Mouse (Mus musculus): ENCODE results near the gene Alms1. TPM values are rescaled to one million over a fixed set of nuclear protein-coding genes. Genes with fewer than 3 reads are reported as not detected.
"Not testable (repeated sequence)": the region's sequence is repeated elsewhere in the genome, so short reads cannot be mapped to it uniquely, and the experiment has no call there.

Alms1 gene
- total RNA-seq (2021), result 1 to 10 TPM; 2.1 to 3.3 TPM
- long read RNA-seq, experiment 1, result 0 reads
- long read RNA-seq, experiment 2, result 0 reads

DNA sequence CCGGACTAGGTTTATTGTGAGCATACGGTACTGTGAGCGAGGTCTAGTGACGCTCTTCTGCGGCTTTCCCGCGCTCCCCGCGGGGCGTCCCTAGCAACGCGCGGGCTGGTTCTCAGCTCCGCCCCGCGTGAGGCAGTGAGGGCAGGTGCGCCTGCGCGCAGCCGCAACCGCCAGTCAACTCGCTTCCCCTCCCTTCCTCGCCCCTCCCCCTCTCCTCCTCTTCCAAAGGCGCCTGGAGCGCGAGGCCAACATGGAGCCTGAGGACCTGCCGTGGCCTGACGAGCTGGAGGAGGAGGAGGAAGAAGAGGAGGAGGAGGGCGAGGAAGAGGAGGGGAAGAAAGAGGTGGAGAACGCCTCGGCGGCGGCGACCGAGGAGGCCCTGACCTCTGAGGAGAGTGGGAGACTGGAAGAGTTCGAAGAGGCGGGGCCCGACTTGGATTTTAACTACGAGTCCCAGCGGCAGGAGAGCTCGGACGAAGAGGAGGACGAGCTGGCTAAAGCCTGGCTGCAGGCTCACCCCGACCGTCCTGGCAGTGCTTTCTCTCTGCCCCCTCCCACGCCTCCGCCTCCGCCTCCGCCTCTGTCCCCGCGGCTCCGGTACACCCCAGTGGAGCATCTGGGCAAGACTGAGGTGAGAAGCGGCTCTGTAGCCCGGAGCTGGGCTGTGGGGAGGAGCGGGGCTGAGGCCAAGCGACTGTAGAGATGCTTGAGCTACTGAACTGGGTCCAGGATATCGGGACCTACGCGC lies at the start of gene Alms1:
Gene Alms1, plus strand, starts transcription at position 136 of the 748 bp plus-strand sequence.
- peak; percentile 92 for DNase-seq

DNA sequence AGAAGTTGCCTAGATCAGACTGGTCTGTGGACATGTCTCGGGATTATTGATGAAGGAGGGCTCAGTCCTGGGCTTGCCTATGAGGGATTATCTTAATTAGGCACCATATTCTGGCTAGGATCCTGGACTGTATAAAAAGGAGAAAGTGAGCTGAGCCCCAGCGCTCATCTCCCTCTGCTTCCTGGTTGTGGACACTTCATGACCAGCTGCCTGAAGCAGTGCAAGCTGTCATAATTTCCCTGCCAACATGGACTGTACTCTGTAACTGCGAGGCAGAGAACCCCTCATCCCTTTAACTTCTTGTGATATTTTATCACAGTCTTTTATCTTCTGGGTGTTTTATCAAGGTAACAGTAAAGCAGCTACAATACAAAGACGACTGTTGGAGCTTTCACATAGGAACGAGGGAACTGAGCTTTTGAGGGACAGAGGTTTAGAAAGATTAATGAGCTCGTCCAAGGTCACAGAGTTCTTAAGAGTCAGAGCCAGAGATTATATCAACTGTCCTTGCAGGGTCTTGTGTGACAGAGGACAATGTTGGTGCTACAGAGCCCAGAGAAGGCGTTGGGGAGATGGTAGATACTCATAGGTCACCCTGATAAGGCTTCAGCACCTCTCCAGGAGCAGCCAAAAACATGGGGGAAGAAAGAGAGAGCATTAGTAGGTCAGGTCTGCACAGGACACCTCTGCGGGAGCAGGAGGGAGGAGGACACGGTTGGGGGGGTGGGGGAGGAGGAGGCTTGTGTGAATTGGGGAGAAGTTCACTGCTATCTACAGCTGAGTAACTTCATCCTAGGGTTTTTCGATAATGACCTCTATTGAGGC lies 43.8 kb upstream of the Alms1 start:
- DNase-seq, result no peak

DNA sequence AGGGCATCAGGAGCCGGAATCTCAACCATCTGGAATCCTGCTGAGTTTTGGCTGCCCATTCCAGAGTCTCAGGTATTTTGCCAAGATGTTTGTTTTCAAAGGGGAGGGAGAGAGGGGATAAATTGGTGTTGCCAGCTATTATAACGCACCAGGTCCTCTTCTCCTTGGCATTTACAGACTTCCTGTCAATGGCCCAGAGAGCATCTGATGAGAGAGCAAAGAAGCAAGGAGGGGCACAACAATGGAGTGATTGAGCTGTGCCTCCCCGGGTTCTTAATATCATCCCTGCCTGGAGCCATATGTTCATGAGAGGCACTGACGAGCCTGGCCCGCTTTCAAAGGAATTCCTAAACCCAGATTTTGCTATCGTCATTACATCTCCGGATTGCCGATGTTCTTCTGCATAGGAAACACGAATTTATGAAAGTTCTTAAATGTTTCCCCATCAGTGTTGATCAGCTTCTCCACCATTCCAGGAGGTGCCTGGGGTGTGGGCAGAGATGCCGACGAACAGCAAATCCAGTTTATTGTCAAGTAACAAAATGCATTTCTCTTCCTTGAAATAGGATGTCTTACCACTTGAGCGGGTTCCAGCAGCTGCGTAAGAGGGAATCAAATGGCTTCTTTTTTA lies 43.0 kb upstream of the Alms1 start:
- DNase-seq, result no peak

DNA sequence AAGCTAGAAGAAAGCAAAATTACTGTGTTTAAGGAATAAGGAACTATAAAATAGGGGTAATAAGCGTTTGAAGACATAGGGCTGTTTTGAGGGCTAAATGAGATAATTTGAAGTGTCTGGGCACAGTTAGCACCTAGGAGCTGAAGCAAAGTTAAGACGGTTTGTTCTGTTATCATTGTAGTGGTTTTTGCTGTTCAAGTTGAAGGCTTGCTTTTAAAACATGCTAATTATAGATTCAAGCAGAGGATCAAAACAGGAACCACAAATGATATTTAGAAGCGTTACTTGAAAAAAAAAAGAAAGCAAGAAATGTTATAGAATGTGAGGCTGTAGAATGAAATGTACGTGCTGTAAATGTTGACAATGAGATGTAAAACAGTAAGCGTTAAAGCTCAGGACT lies 39.7 kb upstream of the Alms1 start:
- DNase-seq, result no peak

DNA sequence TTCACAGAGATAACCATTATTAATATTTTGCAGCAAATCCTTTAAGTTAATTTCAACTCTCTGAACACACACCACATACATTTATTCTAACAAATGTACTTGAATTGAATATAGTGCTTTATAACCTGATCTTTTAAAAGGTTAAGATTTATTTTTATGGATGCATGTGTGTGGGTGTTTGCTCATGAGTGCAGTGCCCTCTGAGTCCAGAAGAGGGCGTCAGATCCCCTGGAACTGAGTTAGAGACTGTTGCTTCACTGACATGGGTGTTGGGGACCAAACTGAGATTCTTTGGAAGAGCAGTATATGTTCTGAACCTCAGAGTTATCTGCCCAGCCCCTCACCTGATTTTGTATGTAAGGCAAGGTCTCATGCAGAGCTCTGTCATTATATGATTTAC lies 25.0 kb upstream of the Alms1 start:
- DNase-seq, result no peak

DNA sequence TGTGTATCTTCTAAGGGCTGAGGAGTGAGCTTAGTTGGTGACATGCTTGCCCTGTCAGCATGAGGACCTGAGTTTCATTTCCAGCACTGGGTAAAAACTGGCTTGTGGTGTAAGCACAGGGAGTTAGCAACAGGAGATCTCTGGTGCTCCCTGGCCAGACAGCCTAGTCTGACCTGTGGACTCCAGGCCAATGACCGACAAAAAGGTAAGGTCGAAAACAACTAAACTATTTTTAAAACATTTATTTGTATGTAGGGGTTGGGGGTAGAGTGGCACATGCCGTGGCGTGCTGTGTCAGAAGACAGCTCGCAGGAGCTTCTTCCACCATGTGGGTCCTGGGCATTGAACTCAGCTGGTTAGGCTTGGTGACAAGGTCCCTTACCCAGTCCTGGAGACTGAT lies 14.5 kb upstream of the Alms1 start:
- no peak for DNase-seq

DNA sequence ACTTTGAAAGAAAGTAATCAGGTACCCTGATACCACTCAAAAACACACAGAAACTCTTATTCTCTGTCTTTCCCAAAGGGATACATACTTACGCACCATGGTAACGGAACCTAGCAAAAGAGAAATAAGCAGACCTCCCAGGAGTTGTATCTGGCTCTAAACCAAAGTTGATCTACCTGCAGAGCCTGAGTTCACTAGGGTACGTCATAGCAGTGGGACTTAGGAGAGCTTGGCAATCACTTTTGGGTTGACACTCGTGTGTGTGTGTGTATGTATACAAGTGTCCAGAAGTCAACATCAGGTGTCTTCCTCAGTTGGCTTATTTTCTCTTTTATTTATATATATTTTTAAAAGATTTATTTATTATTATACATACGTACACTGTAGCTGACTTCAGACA lies 5.6 kb upstream of the Alms1 start:
- no peak for DNase-seq

DNA sequence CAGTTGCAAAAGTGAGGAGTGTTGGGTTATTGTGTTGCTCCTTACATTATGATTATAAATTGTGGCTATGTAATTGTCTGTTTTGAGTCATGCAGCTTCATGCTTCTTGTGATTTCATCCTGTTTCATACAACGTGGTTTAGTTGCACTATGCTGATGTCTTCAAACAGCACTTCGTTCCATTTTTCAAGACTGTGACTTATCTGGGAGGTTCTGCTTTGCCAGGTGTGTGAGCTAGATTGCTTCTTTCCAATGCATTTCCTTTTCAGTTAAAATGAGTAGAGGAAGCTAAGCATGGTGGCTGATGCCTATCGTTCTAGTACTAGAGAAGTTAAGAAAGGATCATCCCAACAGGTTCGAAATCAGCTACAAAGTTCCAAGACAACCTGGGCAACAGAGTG lies 2.7 kb upstream of the Alms1 start:
- no peak for DNase-seq

DNA sequence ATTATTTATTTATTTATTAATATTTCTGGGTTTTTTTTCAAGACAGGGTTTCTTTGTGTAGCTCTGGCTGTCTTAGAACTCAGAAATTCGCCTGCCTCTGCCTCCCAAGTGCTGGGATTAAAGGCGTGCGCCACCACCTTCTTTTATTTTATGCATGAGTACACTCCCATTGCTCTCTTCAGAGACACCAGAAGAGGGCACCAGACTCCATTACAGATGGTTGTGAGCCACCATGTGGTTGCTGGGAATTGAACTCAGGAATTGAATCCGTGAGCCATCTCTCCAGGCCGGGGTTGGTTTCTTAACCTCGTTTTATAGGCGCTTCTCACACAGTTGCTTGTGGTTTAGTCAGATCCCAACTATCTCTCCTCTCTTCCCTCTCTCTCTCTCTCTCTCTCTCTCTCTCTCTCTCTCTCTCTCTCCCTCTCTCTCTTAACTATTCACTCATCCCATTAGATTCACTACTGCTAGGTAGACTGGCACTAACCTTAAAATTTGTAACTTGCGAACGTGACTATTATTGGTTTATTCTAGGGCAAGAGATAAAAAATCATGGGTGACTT lies 445 bp upstream of the Alms1 start:
- no peak for DNase-seq

DNA sequence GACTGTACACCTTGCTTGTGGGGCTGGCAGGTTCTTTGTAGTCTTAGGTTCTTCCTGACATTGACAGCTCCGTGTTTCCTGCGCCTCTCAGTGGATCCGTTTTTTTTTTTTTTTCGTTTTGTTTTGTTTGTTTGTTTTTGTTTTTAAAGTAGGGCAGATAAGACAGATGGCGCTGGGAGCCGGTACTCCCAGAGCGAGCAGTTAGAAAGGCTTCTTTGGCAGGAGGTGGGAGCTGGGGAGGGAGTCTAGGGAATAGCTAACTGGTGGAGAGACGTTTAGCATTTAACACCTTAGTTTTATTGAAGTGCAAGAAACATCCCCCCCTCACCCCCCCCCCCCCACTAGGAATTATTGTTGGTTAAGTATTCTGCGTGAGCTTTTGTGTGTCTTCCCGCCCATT lies 833 bp downstream of the Alms1 start:
- peak; percentile 5 for DNase-seq

DNA sequence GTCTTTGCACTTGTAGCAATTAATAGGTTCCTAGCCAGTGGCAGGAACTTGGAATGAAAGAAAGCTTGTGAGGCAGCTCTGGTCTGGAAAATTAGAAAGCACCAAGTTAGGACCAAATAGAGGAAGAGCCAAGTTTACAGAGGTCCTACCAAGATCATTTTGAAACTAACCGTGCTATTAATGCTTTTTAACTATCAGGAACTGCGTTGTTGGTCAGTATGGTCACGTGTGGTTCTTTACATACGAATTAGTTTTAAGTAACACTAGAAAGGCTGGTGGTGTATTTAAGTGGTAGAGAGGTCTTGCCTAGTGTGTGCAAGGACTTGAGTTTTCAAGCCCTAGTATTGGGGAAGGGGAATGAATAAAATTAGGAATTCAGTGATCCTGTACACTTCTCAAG lies 1.2 kb downstream of the Alms1 start:
- no peak for DNase-seq

DNA sequence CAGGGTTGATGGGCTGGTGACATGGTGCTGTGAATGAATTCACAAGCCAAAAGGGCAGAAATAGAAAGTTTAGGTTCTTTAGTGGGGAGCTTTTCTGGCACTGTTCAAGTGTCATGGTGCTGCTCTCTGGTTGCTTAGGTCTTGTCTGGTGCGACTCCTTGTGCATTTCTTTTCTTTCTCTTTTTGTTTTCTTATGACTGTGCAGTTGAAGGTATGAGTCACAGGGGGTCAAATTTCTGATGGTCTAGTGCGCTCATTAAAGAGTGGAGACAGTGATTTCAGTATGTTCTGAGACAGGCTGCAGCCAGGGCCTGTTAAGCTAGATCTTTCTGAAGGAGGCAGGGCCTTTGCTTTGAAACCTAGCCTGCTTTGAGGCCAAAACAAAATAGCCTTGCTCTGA lies 2.8 kb downstream of the Alms1 start:
- no peak for DNase-seq

DNA sequence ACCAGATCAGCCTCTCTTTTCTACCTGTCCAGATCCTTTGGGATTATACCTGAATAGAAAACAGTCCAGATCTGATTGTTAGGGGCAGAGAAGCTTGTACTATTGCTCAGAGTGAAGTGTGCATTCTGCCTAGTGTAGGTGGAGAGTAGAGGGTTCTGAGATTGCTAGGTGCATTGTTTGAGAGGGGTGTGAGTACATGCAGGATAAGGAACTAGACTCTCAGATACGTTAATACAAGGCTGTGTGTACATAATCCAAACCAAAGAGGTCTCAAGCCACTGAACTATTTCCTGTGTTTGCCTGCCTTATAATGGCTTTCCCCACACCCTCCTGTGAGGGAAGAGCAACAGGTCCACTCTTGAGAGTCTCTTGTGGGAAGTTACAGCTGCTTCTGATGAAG lies 12.0 kb downstream of the Alms1 start:
- DNase-seq, result no peak

DNA sequence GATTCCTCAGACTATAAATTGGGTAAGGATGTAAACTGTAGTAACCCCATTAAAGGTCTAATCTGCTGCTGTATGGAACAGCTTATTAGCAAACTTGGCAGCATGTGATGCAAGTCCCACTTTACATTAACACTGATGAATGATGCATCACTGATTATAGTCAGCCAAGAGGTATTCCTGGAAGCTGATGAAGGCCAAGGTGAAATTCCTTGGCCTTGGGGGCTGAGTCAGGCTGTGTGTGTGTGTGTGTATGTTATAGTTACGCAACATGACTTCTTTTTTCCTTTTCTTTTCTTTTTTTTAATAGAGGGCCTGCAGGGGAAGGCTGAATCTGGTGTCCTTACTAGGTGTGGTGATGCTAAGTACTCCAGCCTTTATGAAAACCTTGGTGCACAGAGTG lies 23.2 kb downstream of the Alms1 start:
- no peak for DNase-seq

DNA sequence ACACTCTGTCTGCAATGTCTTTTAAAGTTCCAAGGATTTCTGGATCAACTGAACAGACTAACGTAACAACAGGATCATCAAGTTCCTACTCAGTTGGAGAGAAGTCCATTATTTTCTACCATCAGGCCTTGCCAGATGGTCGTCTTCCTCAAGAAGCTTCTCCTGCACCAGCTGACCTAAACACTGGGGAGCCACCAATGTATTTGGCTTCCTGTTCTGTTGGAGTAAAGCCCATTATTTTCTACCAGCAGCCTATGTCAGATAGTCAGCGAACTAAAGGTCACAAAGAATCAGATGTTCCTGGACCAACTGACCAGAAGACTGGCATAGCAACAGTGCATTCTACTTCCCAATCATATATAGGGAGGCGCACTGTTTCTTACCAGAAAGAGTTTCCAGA lies 33.5 kb downstream of the Alms1 start:
- DNase-seq, result no peak

DNA sequence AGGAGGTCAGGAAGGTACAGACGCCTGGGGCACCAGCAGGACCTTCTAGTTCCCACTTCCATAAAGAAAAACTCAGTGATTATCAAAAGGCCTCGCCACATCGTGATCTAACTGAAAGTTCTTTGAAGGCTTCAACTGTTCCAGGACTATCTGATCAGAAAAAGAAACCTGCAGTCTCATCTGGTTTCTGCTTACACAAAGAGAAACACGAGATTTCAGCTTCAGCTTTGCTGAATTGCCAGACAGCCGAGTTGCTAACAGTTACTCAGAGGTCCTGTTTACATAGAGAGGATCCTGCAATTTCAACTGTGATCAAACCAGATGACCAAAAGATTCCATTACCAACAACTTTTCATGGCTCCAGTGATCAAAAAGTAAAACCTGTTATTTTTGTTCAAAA lies 34.3 kb downstream of the Alms1 start:
- DNase-seq, result no peak

DNA sequence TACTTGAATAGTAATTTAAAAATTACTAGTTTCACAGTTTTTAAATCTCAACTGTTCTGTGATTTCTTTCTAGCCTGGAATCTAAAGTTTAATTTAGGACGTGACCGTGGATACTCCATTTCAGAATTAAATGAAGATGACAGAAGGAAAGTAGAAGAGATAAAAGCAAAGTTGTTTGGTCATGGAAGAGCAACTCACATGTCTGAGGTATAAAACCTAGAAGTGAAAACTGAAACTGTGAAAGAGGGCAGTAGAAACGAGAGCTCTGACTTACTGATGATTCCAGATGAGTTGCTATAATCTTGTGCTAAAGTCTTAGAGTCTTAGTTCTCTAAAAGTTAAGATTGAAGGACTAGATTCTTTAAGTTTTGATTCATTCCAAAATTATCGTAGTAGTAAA lies 37.2 kb downstream of the Alms1 start:
- no peak for DNase-seq

DNA sequence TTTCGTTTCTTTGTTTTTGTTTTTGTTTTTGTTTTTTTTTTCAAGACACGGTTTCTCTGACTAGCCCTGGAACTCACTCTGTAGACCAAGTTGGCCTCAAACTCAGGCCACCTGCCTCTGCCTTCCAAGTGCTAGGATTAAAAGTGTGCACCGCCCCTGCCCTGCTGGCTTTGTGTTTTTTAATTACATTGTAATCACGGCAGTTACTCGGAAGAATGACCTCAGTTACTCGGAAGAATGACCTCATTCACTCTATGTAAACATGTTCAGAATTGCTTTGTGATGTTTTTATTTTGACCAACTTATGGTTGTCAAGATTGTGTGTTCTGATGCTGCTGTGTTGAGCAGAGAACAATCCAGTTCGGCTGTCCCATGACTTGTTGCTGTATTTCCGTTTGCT lies 45.8 kb downstream of the Alms1 start:
- DNase-seq, result no peak

DNA sequence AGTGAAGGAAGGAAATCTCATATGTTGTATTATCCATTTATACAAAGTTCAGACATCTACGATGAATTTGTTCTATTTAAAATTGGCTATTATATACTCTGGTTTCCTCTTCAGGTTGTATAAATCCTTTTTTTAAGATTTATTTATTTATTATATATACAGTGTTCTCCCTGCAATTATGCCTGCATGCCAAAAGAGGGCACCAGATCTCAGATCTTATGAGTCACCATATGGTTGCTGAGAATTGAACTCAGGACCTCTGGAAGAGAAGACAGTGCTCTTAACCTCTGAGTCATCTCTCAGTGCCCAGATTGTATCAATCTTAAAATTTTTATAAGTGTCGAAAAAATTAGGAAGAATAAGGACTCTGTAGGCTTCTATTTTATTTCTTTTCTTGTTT lies 65.9 kb downstream of the Alms1 start:
- no peak for DNase-seq

DNA sequence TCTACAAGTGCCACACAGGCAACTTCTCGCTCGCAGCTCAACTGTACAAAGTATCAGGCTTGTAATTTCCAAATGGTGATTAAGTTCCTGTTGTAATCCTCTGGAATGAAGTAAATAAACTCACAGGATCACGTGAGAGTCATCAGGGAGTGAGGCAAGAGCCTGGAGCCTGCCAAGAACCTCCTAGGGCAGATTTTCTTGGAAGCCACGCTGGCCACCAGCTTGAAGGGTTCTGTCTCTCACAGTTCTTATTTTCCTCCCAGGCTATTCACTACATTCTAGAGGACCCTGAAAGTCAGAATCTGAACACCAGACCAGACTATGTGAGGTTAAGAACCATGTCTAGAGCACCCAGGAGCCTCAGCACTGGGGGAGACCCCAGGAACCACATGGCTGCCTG lies 114.6 kb downstream of the Alms1 start:
- DNase-seq, result peak; percentile 4

DNA sequence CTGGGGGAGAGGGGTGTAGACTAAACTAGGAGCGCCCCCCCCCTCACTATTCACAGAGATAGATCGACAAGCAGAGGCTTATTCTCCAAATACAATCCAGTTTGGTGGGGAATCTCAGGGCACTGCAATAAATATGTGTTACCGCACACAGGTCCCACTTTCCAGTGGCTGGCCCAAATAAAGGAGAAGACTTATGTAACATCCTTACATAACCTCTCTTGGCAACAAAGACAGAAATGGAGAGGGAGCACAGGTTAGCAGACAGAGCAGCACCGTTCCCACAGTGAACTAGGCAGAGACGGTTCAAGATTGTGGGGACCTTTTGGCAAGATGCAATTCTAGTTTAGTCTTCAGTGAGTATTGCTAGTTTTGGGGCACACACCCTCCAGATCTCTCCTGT lies 121.9 kb downstream of the Alms1 start:
- DNase-seq, result not testable (repeated sequence)

DNA sequence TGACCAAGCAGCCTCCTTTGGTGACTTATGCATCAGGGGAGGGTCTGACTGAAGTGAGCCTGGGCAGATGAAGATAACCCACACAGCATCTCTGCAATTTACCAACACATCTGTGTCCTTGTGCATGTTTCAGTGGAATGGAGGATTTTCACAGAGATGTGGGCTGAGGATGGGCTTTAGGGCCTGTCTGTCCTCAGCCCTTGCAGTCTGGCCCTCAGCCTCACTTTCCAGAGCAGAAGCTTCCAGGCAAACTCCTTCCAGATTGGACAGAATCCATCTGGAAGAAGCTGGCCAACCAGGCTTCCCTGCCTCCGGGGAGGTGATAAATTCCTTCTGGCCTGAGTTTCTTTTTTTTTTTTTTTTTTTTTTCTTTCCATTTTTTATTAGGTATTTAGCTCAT lies 122.3 kb downstream of the Alms1 start:
- not testable (repeated sequence) for DNase-seq

DNA sequence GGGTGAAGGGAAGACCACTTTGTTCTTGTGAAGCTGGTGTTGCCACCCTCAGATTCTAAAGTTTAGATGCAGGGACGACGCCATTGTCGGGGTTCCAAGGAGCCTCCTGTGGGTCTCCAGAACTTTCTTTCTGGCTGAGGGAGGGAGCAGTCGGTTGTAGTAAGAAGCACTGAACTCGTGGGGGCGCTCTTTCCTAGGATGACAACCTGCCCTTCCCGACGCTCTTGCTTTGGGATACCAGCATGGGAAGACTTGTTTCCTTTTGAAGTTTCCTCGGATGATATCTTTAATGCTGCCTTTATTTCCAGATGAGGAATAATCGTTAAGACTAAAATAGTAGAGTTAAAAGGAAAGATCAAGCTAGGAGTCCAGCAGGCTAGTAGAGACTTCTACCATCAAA lies 125.8 kb downstream of the Alms1 start, which contains the start of gene Nat8f7:
Gene Nat8f7, minus strand, starts transcription at position 101 of the 400 bp plus-strand sequence.
- peak; percentile 8 for DNase-seq
